Mouse (Mus musculus) left cerebral cortex, adult 2 months (tissue): Measurements from ENCODE around the gene Tcf7. TPM values are rescaled to one million over a fixed set of nuclear protein-coding genes. Genes with fewer than 3 reads are reported as not detected.

Source experiments
- DNase-seq, 2 experiments: peaks; one replicate each; pipeline ENCODE4 v3.0.0; 2021 to 2022; ENCODE audit warnings: low spot score in 2 of 2, mixed read lengths in 1 of 2; ENCODE audit errors: extremely low spot score in 1 of 2
- H3K27ac ChIP-seq: fragments of 200-600 bp; 2 replicates; pipeline ENCODE4 v1.8.1; 2022
- H3K4me3 ChIP-seq: fragments of 200-600 bp; 2 replicates; pipeline ENCODE4 v1.8.1; 2022
- CTCF ChIP-seq: fragments of 200-600 bp; IDR thresholded peaks from 2 replicates; pipeline ENCODE4 v1.8.1; 2022; ENCODE audit warnings: antibody characterized with exemption, mild to moderate bottlenecking, moderate library complexity
- intact Hi-C: fragments of 180-260 bp; cut with DNase I; formaldehyde crosslinking; loops from one replicate; pipeline ENCODE4 v1.15.1; 2025
- total RNA-seq, 2 experiments: library from RNA; stranded (reverse); gene quantifications; 2 replicates each; pipeline ENCODE4 v1.2.3; 2021

The Tcf7 gene
- total RNA-seq, 2 experiments from 2014 or later, result 3.8 to 5.0 TPM

DNA sequence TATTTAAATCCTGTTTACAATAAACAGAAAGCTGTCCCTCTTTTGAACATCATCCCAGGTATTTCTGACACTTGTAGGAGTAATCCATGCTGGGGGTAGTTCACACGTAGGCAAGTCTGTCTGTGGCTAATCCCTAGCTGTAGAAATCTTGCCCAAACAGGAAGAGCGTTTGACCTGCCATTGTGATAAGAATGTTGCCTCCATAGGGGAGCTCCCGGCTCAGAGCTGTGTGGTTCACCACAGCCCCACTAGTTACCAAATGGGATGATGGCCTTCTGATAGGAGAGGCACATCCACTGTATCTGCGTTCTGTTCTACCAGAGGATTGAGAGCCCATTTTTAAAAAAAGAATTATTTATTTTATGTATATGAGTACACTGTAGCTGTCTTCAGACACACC is 22.5 kb upstream of the Tcf7 start:
- DNase-seq, result no peak
- intact Hi-C loops, result no loop called here

DNA sequence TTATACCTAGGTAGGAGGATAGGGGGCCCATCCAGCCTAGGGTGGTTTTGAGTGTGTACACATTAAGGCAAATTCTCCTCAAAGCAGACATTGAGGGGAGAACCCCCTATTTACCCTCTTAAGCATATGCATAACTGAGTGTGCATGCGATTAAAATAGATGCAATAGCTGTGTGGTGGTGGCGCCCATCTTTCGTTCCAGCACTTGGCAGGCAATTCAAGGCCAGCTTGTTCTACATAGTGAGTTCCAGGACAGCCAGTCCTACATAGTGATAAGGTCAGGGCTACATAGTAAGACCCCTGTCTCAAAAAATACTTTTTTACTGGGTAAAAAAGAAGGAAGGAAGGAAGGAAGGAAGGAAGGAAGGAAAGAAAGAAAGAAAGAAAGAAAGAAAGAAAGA is 19.9 kb upstream of the Tcf7 start:
- no peak for TF ChIP-seq CTCF
- no peak overlapping the region for H3K27ac ChIP-seq

More for the DNA sequence above, 22.5 kb upstream of the Tcf7 start:
- Histone ChIP-seq H3K4me3 (no peak overlapping the region), H3K27ac (no peak overlapping the region)
- TF ChIP-seq CTCF, result no peak

DNA sequence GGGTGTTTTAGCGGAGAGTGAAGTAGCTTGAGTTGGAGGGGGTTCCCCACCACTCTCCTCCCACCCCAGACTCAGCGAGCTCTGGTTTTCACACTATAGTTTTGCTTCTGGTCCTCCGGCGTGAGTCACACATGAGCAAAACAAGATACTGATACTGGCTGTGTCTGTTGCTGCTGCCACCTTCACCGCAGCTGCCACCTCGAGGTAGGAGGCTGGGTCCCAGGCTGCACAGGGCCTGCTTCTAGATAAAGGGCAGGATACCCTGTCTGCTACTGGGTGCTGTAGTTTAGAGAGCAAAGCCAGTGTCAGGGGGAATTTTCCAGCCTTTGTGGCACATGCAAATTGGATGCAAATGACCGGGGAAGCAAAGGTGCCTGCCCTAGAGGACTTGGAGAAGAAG is 16.9 kb upstream of the Tcf7 start:
- TF ChIP-seq CTCF, result no peak
- H3K27ac ChIP-seq, result no peak overlapping the region
- intact Hi-C loops, result loop anchor here (5.0 kb wide), 1 partner anchor 43 kb away; no protein-coding TSS in a partner anchor
- no peak for DNase-seq
- H3K4me3 ChIP-seq, result no peak overlapping the region

More for the DNA sequence above, 19.9 kb upstream of the Tcf7 start:
- no peak overlapping the region for H3K4me3 ChIP-seq
- intact Hi-C loops, result no loop called here
- no peak for DNase-seq

DNA sequence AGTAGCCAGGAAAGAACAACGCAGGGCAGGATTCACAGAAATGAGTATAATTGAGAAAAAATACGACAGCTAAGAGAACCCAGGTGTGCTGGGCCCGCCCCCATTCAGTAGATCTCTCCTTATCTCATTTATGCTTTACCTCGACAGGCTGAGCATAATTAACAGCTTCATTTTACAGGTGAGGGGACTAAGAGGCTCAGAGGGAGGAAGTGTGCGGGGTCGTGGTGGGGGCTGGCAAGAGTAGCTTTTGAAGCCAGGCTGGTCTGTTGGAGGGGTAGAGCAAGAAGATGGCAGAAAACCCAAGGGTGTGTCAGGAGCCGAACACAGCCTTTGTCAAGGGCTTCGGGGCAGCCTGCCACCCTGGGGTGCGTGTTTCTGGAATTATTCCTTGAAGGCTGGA is 16.1 kb upstream of the Tcf7 start:
- no peak for DNase-seq
- Histone ChIP-seq H3K27ac (no peak overlapping the region), H3K4me3 (no peak overlapping the region)
- TF ChIP-seq CTCF, result no peak
- intact Hi-C loops, result loop anchor here (5.0 kb wide), 1 partner anchor 43 kb away; no protein-coding TSS in a partner anchor

DNA sequence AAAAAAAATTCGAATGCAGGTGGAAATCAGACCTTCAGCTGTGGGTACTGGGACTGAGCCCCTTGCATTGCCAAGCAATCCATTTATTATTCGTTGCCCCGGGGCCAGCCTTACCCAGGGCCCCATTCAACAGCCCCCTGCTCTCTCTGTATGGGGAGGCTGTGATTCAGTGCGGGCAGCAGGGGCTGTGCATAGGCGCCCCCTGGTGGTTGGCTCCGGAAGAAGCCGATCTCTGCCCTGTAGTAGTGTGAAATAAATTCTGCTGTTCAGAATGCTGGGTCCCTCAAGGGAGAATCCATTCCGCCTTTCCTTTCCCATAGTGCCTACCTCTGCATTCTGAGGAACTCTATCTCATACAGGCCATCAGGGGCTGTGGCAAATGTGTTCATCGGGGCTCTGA is 14.5 kb upstream of the Tcf7 start:
- TF ChIP-seq CTCF, result peak; percentile 99
- H3K27ac ChIP-seq, result no peak overlapping the region
- intact Hi-C loops, result loop anchor here (1.0 to 5.0 kb wide), 2 partner anchors 43 to 45 kb away; no protein-coding TSS in a partner anchor
- no peak overlapping the region for H3K4me3 ChIP-seq
- DNase-seq, result peak; percentile 74 to 79

DNA sequence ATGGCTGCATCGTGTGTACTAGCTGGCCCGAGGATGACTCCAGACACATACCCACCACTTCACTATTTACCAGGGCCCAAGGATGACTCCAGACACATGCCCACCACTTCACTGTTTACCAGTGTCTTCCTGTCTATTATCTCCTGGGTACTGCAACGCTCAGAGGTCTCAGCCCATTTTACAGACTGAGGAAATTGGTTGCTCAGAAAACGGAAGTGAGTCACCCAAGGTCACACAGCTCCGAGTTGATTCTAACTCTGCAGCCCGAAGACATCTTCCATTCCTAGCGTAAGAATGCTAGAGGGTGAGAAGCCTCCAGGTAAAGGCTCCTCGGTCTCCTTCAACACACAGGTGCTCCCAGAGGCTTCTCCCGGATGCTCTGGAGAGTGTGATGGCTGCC is 11.3 kb upstream of the Tcf7 start:
- TF ChIP-seq CTCF, result no peak
- intact Hi-C loops, result no loop called here
- no peak overlapping the region for H3K4me3 ChIP-seq
- no peak for DNase-seq
- H3K27ac ChIP-seq, result no peak overlapping the region

DNA sequence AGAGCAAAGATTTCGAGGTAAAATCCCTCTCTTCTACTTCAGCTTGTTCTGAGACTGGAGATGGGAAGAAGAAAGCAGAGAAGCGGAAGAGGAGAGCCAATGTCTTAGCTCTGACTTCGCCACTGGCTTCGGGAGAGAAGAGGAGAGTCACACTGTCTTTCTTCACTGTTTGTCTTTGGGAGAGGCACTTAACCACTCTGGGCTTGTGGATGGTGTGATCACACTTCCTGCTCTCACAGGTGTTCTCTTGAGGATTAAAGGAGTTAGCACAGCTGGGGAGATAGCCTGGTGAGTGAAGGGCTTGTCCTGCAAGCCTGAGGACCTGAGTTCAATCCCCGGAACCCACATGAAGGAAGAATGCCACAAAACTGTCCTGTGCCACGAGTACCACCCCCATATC is 10.1 kb upstream of the Tcf7 start:
- Histone ChIP-seq H3K4me3 (no peak overlapping the region), H3K27ac (no peak overlapping the region)
- no peak for DNase-seq
- intact Hi-C loops, result no loop called here
- no peak for TF ChIP-seq CTCF

DNA sequence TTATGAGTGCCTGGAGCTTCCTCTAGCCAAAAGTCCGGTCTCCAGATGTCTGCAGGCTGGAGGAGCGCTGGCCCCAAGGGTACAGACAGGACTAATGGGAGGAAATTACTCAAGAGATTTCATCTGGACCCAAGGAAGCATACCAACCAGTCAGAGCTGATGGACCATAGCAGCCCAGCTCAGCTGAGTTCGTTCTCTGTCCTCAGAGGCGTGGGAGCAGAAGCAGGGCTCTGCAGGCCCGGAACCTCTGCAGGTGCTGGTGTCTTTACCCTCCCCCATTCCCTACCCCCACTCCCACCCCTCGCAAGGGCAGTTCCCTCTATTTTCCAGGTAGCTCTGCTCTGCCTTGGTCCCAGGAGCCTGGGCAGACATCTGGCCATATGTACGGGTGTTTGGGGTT is 9.5 kb upstream of the Tcf7 start:
- DNase-seq, result no peak
- no peak overlapping the region for H3K27ac ChIP-seq
- TF ChIP-seq CTCF, result no peak
- intact Hi-C loops, result no loop called here
- no peak overlapping the region for H3K4me3 ChIP-seq

DNA sequence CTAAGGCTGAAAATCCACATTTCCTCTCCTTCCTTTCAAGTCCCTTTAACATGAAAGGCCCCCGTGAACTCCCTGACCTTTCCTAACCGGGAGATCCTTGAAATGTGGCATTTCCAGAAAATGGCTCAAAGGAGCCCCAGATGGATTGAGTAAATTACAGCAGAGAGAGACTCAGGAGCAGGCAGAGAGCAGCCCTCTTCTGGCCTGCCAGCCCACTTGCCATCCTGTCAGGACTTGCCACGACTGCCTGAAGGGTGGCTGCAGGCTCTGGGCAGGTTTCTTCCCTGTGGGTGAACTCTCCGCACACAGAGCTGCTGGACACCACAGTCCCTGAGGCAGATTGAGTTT is 4.1 kb upstream of the Tcf7 start:
- DNase-seq, result no peak
- intact Hi-C loops, result no loop called here
- Histone ChIP-seq H3K4me3 (no peak overlapping the region), H3K27ac (no peak overlapping the region)
- TF ChIP-seq CTCF, result no peak

DNA sequence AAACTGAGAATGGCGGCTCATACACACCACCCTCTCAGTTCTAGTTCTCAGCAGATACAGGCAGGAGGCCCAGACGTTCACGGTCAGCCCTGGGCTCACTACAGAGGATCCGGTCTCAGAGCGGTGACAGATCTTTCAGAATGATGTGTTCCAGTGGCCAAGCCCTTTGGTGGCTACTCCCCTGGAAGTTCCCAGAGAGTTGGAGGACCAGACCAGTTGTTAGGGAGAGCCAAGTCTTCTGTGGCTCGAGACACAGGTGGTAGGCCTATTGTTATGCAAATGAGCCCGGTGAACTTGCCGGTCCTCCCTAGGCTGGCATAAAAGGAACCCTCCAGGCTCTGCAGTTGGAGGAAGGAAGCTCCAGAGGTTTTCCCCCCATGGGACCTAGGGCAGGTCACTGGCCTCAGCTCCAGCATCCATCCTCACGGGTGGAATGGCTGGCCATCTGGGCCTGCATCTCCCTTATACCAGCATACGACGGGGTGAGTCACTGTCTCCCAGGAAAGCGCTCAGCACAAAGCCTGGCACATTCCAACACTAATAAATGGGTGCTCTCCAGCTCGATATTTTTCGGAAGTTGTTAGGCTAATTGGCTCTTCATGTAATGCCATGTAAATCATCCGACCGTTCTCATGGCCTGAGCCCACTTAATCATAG is 3.6 kb upstream of the Tcf7 start:
- DNase-seq, result no peak
- TF ChIP-seq CTCF, result no peak
- no peak overlapping the region for H3K27ac ChIP-seq
- H3K4me3 ChIP-seq, result no peak overlapping the region
- intact Hi-C loops, result no loop called here

DNA sequence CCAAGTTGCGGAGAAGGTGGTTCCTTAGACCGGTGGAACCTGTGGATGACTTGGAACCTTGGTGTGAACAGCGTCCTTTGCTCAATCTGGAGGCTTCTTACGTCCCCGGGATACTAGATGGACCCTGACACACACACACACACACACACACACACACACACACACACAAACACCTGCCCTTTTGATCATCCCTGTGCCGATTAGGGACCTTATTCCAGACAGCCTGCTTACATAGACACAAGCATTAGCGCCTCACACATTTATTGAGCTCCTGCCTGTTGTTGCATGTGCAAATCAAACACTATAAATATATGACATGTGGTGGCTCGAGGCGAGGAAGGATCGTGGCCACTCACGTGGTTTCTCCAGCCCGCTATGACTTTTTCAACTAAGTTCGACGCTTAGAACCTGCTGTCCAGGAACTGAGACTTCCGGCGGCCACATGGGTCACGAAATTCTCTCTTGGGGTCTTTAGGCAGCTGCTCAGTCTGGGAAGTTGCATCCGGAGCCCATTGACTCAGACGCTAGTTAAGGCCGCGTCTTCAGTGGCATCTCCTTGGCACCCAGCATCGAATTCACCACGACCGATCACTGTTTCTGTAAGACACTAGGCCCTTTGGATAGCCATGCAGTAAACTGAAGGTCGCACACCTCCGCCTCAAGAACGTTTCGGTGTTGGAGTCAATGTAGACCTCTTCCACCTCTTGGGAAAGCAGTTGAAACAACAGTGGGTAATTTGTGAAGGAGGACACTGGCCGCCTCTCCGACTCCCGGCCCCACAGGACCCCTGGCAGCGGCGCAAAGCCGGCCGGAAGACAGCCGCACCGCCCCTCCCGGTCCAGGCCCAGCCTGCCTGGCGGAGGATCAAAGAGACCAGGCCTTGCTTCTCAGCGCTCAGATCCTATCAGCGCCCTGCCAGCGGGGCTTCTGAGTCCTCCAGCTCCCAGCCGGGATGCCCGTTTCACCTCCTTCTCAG is 1.1 kb upstream of the Tcf7 start:
- no peak for TF ChIP-seq CTCF
- Histone ChIP-seq H3K4me3 (peak overlapping the region; percentile 58), H3K27ac (0 out of 2 replicates have a peak overlapping the region, but pooled peaks have one; percentile 44)
- DNase-seq, result no peak
- intact Hi-C loops, result no loop called here

DNA sequence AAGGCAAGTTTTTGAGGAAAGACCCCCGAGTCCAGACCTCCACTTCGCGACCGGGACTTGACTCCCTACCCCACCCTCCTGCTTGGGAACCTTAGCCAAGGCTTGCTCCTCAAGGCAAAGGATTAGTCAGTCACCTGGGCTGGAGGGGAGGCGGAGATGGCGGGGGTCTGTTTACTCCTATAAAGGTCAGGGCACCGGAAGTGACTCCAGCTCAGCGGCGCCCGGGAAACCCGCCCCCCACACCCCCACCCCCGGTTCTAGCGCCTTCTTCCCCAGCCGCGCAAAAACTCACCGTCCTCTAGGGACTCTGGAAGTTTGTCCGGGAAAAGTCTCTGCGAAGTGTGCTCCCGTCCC is 417 bp downstream of the Tcf7 start:
- no peak for DNase-seq
- Histone ChIP-seq H3K4me3 (peak overlapping the region; percentile 58), H3K27ac (peak overlapping the region; percentile 2; the same call in 1 of the 2 replicates)
- intact Hi-C loops, result no loop called here
- no peak for TF ChIP-seq CTCF
